Mouse (Mus musculus) midbrain, embryonic 13.5 days (tissue): Measurements from ENCODE around the gene Rps15. TPM values are rescaled to one million over a fixed set of nuclear protein-coding genes. Genes with fewer than 3 reads are reported as not detected.

Source experiments
- ATAC-seq: fragments of 200-750 bp; cut with Nextera tagmentation; 2 replicates; pipeline ENCODE4 v1.8.0; 2017; ENCODE audit warnings: mild to moderate bottlenecking, moderate TSS enrichment, moderate library complexity
- H3K27ac ChIP-seq: fragments of 300-500 bp; sonication (generic); 2 replicates; pipeline ENCODE4 v1.5.1; 2015; ENCODE audit warnings: inconsistent platforms, mild to moderate bottlenecking, moderate library complexity
- H3K27me3 ChIP-seq: fragments of 300-500 bp; sonication (generic); 2 replicates; pipeline ENCODE4 v1.6.1; 2015; ENCODE audit warnings: mild to moderate bottlenecking, inconsistent platforms
- H3K36me3 ChIP-seq: fragments of 300-500 bp; sonication (generic); 2 replicates; pipeline ENCODE4 v1.6.1; 2015; ENCODE audit warnings: mild to moderate bottlenecking, inconsistent platforms
- H3K4me1 ChIP-seq: fragments of 300-500 bp; sonication (generic); replicated peaks from 2 replicates; pipeline ENCODE4 v1.6.1; 2015; ENCODE audit warnings: inconsistent platforms
- H3K4me2 ChIP-seq: fragments of 300-500 bp; sonication (generic); replicated peaks from 2 replicates; pipeline ENCODE4 v1.6.1; 2015; ENCODE audit warnings: moderate library complexity, mild to moderate bottlenecking, inconsistent platforms
- H3K4me3 ChIP-seq: fragments of 300-500 bp; sonication (generic); replicated peaks from 2 replicates; pipeline ENCODE4 v1.5.1; 2015; ENCODE audit warnings: mild to moderate bottlenecking, inconsistent platforms
- H3K9ac ChIP-seq: fragments of 300-500 bp; sonication (generic); replicated peaks from 2 replicates; pipeline ENCODE4 v1.6.1; 2015; ENCODE audit warnings: mild to moderate bottlenecking, inconsistent platforms
- H3K9me3 ChIP-seq: fragments of 300-500 bp; sonication (generic); 2 replicates; pipeline ENCODE4 v1.6.1; 2016; ENCODE audit warnings: mild to moderate bottlenecking, inconsistent platforms
- WGBS: fragments of 180-500 bp; shearing (Covaris S2); methylation state at CpG from one replicate; pipeline ENCODE4 v1.1.7; 2015; 5-methylcytosine and 5-hydroxymethylcytosine counted together
- polyA plus RNA-seq: library from polyadenylated mRNA; unstranded; fragments of >200 nt; fragmentation: Nextera tagmentation; extraction: Ambion mirVana; gene quantifications from 2 replicates; pipeline ENCODE4 v1.2.1, GENCODE M21; 2015

The Rps15 gene
- polyA plus RNA-seq, 1 experiment from 2014 or later, result 631 TPM

DNA sequence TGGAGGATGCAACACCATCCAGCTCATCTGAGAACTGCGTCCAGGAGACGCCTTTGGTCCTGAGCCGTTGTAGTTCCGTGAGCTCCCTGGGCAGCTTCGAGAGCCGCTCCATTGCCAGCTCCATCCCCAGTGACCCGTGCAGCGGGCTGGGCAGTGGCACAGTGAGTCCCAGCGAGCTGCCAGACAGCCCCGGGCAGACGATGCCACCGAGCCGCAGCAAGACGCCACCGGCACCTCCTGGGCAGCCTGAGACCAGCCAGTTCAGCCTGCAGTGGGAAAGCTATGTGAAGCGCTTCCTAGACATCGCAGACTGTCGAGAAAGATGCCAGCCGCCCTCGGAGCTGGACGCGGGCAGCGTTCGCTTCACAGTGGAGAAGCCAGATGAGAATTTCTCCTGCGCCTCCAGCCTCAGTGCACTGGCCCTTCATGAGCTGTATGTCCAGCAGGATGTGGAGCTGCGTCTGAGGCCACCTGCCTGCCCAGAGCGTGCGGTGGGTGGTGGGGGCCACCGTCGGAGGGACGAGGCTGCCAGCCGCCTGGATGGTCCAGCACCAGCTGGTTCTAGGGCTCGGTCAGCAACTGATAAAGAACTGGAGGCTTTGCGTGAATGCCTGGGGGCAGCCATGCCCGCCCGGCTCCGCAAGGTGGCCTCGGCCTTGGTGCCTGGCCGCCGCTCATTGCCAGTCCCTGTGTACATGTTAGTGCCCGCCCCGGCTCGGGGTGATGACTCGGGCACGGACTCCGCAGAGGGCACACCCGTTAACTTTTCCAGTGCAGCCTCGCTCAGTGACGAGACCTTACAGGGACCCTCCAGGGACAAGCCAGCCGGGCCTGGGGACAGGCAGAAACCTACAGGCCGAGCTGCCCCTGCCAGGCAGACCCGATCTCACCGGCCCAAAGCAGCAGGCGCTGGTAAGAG is 20.6 kb downstream of the Rps15 start:
- Histone ChIP-seq H3K27ac (no peak overlapping the region), H3K36me3 (peaks cover 100% of the 10 kb centered on the region), H3K4me2 (no peak overlapping the region), H3K4me1 (peaks cover 56% of the 10 kb centered on the region), H3K9me3 (no peaks in the 10 kb centered on the region), H3K27me3 (no peaks in the 10 kb centered on the region), H3K4me3 (0 out of 2 replicates have a peak overlapping the region, but pooled peaks have one; percentile 1), H3K9ac (no peak overlapping the region)
- WGBS, result 78% methylated on average over 54 of the region's 54 CpGs
- no peak for ATAC-seq

DNA sequence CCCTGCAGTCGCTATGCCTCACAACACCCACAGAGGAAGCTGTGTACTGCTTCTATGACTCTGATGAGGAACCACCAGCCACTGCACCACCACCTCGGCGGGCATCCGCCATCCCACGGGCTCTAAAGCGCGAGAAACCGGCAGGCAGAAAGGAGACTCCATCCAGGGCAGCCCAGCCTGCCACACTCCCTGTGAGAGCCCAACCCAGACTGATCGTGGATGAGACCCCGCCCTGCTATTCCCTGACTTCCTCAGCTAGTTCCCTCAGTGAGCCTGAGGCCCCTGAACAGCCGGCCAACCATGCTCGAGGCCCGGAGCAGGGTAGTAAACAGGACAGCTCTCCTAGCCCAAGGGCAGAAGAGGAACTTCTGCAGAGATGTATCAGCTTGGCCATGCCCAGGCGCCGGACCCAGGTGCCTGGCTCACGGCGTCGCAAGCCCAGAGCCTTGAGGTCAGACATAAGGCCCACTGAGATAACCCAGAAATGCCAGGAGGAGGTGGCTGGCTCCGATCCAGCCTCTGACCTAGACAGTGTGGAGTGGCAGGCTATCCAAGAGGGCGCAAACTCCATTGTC is 21.5 kb downstream of the Rps15 start:
- WGBS, result 71% methylated on average over 20 of the region's 20 CpGs
- peaks cover 100% of the 10 kb centered on the region for H3K36me3 ChIP-seq
- no peaks in the 10 kb centered on the region for H3K27me3 ChIP-seq
- no peak overlapping the region for H3K27ac ChIP-seq
- H3K9me3 ChIP-seq, result no peaks in the 10 kb centered on the region
- peaks cover 57% of the 10 kb centered on the region for H3K4me1 ChIP-seq
- no peak overlapping the region for H3K4me2 ChIP-seq
- H3K4me3 ChIP-seq, result 0 out of 2 replicates have a peak overlapping the region, but pooled peaks have one; percentile 1
- no peak overlapping the region for H3K9ac ChIP-seq
- ATAC-seq, result no peak

DNA sequence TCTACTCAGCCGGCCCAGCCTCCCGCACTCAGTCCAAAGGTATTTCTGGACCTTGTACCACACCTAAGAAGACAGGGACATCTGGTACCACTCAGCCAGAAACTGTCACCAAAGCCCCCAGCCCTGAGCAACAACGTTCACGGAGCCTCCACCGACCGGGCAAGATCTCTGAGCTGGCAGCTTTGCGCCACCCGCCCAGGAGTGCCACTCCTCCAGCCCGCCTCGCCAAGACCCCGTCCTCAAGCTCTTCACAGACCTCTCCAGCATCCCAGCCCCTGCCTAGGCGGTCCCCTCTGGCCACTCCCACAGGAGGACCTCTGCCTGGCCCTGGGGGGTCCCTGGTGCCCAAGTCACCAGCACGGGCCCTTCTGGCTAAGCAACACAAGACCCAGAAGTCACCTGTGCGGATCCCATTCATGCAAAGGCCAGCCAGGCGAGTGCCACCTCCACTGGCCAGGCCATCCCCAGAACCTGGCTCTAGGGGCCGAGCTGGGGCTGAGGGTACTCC is 22.3 kb downstream of the Rps15 start:
- Histone ChIP-seq H3K27me3 (no peaks in the 10 kb centered on the region), H3K36me3 (peaks cover 98% of the 10 kb centered on the region), H3K4me1 (peaks cover 66% of the 10 kb centered on the region), H3K9ac (no peak overlapping the region), H3K4me2 (no peak overlapping the region), H3K9me3 (no peaks in the 10 kb centered on the region), H3K4me3 (no peak overlapping the region), H3K27ac (no peak overlapping the region)
- WGBS, result 63% methylated on average over 16 of the region's 16 CpGs
- no peak for ATAC-seq

DNA sequence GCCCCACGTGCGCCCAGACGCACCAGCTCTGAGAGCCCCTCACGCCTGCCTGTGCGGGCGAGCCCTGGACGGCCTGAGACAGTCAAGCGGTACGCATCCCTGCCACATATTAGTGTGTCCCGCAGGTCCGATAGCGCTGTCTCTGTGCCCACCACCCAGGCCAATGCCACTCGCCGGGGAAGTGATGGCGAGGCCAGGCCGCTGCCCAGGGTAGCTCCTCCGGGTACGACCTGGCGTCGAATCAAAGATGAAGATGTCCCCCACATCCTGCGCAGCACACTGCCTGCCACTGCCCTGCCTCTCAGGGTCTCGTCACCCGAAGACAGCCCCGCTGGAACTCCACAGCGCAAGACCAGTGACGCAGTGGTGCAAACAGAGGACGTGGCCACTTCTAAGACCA is 23.1 kb downstream of the Rps15 start:
- H3K36me3 ChIP-seq, result peaks cover 90% of the 10 kb centered on the region
- WGBS, result 53% methylated on average over 27 of the region's 27 CpGs
- ATAC-seq, result no peak
- peaks cover 71% of the 10 kb centered on the region for H3K4me1 ChIP-seq
- no peaks in the 10 kb centered on the region for H3K9me3 ChIP-seq
- no peak overlapping the region for H3K4me3 ChIP-seq
- peak overlapping the region; percentile 19; the same call in 1 of the 2 replicates for H3K9ac ChIP-seq
- no peaks in the 10 kb centered on the region for H3K27me3 ChIP-seq
- H3K27ac ChIP-seq, result 0 out of 2 replicates have a peak overlapping the region, but pooled peaks have one; percentile 5
- no peak overlapping the region; the same call in 1 of the 2 replicates for H3K4me2 ChIP-seq

DNA sequence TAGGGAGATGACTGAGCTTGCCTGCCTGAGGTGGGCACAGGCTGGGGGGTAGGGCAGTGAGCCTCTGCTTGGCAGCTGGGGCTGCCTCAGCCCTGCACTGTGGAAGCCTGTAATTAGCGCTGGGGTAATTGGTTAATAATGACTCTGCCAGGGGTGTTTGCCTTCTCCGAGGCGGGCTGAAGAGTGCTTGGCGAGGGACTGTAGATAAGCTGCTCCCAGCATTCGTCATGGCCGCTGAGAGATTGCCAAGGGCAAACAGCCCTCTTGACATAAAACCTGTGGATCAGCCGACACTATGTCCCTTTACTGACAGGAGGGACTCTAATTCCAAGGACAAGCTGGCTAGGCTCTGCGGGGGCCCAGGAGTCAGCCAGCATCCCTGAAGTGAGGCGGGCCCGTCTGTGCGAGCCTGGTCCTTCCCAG is 24.1 kb downstream of the Rps15 start:
- H3K4me3 ChIP-seq, result no peak overlapping the region
- peaks cover 80% of the 10 kb centered on the region for H3K36me3 ChIP-seq
- 0 out of 2 replicates have a peak overlapping the region, but pooled peaks have one; percentile 39 for H3K27ac ChIP-seq
- WGBS, result 43% methylated on average over 11 of the region's 11 CpGs
- peaks cover 71% of the 10 kb centered on the region for H3K4me1 ChIP-seq
- H3K4me2 ChIP-seq, result no peak overlapping the region
- H3K9me3 ChIP-seq, result no peaks in the 10 kb centered on the region
- H3K9ac ChIP-seq, result 0 out of 2 replicates have a peak overlapping the region, but pooled peaks have one; percentile 19
- peak; percentile 19; the same call in 1 of the 2 replicates for ATAC-seq
- H3K27me3 ChIP-seq, result no peaks in the 10 kb centered on the region

DNA sequence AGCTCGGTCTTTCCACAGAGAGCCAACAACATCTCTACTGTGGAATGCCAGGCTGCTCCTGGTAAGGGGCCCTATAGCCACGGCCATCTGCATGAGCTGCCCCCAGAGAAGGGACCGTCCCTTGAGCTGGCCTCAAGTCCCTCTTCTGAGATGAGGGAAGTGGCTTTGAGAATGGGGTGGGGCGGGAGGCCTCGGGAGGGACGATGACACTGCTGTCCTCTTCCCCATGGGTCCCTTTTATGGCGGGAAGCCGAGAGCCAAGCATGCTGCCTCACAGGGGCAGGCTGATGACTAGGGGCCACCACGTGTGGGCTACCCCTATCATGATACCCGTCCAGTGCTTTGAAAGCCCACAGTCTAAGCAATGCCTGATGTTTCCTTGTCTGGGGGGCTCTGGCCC is 24.8 kb downstream of the Rps15 start:
- Histone ChIP-seq H3K4me1 (peaks cover 67% of the 10 kb centered on the region), H3K9me3 (no peaks in the 10 kb centered on the region), H3K4me2 (no peak overlapping the region), H3K36me3 (peaks cover 73% of the 10 kb centered on the region), H3K4me3 (no peak overlapping the region), H3K27ac (no peak overlapping the region), H3K27me3 (no peaks in the 10 kb centered on the region), H3K9ac (no peak overlapping the region)
- no peak for ATAC-seq
- WGBS, result 73% methylated on average over 10 of the region's 10 CpGs

DNA sequence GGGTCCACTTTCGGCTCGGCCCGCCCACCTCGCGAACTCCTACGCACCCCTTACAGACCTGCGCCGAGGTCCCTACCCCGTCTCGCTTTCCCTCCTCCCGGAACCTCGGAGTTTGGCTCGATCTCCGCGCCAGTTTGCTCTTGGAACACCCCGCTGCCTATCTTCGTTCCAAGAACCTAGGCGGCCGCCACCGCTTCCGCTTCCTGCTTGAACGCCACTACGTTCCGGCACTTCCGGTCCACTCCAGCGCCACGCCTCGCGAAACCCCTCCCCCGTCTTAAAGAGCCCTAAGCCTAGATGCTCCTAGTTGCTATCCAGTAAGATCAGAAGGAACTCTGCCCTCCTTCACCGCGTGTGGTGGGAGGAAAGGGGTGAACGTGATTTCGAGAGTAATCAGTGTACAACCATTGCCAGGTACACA is 28.1 kb downstream of the Rps15 start, which contains the start of gene 2310011J03Rik:
Gene 2310011J03Rik, minus strand, starts transcription at position 198 of the 421 bp plus-strand sequence.
- H3K36me3 ChIP-seq, result peaks cover 40% of the 10 kb centered on the region
- H3K27ac ChIP-seq, result peak within 1 kb of the TSS; percentile 30; the same call in 1 of the 2 replicates
- peak within 1 kb of the TSS; percentile 99 for H3K4me2 ChIP-seq
- H3K9ac ChIP-seq, result peak within 1 kb of the TSS; percentile 80
- H3K4me1 ChIP-seq, result peaks cover 51% of the 10 kb centered on the region
- ATAC-seq, result peak; percentile 72
- 1% methylated on average over 34 of the region's 34 CpGs for WGBS
- H3K4me3 ChIP-seq, result peak within 1 kb of the TSS; percentile 78
- H3K9me3 ChIP-seq, result no peaks in the 10 kb centered on the region
- peaks cover 13% of the 10 kb centered on the region; the same call in 1 of the 2 replicates for H3K27me3 ChIP-seq

DNA sequence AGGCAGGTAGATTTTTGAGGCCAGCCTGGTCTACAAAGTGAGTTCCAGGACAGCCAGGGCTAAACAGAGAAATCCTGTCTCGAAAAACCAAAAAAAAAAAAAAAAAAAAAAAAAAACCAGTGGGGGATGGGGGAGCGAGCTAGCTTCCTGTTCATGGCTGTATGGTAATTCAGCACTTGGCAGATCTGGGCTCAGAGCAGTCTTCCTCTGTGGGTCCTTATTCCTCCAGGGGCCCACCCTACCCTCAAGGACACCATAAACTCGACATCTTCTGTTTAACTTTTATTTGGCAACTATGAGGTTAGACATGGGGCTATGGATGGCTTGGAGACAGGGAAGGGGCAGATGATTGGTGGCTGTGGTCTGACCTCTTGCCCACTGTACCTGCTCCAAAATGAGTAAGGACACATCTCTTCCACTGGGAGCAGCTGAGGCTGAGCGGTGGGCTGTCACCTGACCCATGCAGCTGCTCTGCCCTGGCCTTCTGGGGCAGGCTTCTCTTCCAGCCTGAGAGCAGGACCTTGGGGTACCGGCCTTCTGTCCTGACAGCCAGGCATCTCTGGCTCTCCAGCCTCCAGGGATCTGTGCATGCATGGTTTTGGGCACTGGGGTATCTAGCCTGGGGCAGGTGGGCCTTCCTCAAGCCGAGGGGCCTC is 28.9 kb downstream of the Rps15 start:
- peaks cover 19% of the 10 kb centered on the region; the same call in 1 of the 2 replicates for H3K27me3 ChIP-seq
- H3K27ac ChIP-seq, result no peak overlapping the region
- H3K36me3 ChIP-seq, result peaks cover 32% of the 10 kb centered on the region
- ATAC-seq, result no peak
- H3K4me1 ChIP-seq, result peaks cover 43% of the 10 kb centered on the region
- no peak overlapping the region for H3K4me3 ChIP-seq
- no peak overlapping the region for H3K9ac ChIP-seq
- 75% methylated on average over 6 of the region's 6 CpGs for WGBS
- H3K9me3 ChIP-seq, result no peaks in the 10 kb centered on the region
- no peak overlapping the region for H3K4me2 ChIP-seq

DNA sequence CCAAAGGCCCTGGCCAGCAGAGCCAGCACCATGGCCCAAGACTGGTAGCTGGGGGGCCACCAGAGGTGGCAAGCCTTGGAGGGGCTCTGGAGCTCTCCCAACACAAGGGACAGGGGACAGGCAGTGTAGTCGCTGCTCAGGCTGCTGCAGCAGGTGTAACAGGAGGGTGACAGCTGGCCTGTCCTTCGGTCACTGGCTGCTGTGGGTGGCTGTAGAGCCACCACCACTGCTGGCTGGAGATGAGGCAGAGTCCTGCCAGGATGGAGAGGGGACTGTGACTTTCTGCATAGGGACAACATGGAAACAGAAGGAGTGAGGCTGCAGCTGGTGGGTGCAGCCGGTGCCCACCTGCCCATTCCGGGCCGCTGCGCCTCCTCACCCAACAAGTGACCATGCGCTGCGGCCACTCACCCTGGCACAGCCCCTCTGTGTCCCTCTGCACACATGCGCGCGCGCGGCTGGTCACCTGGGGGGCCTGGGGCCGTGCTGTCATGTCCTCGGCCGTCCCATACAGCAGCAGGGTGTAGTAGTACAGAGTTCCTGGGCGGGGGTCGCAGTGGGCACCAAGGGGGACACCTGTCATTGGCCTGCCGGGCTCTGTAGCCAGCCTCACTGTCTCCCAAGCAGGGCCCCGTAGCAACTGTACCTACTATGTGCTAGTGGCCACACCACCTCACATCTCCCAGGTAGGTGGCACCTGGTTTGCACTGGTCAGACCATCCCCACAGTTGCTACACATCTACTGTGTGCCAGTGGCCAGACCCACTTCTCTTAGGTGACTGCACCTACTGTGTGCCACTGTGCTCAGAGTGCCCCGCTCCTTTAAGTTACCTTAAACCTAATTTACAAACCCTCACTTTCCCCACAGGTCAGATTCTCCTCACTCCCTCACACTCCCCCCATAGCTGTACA is 29.7 kb downstream of the Rps15 start:
- H3K4me2 ChIP-seq, result peak overlapping the region; percentile 80; the same call in 1 of the 2 replicates
- no peak for ATAC-seq

DNA sequence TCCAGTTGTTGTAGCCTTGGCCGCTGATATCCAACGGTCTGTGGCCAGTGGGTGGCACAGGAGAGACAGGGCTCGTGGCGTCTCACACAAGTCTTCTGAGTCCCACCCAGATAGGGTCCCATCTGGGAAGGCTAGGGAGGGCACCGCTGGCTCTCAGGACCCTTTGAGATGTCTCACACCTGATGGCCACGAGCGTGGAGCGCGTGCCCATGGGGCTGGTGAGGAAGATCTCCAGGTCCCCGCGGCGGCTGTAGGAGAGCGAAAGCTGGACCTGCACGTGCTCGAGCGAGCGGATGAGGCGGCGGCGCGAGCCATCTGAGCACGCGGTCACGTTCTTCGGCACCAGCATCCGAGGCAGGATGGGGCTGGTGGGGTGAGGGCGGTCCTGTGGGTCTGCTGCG is 30.6 kb downstream of the Rps15 start:
- ATAC-seq, result no peak
- Histone ChIP-seq H3K4me2 (peak overlapping the region; percentile 80), H3K27me3 (peaks cover 19% of the 10 kb centered on the region; the same call in 1 of the 2 replicates), H3K4me1 (peaks cover 30% of the 10 kb centered on the region), H3K9ac (peak overlapping the region; percentile 61), H3K9me3 (no peaks in the 10 kb centered on the region), H3K4me3 (peak overlapping the region; percentile 45), H3K36me3 (peaks cover 15% of the 10 kb centered on the region), H3K27ac (no peak overlapping the region)
- WGBS, result 5% methylated on average over 28 of the region's 28 CpGs

More for the DNA sequence above, 29.7 kb downstream of the Rps15 start:
- Histone ChIP-seq H3K27me3 (peaks cover 19% of the 10 kb centered on the region; the same call in 1 of the 2 replicates), H3K4me1 (peaks cover 36% of the 10 kb centered on the region), H3K27ac (no peak overlapping the region), H3K36me3 (peaks cover 24% of the 10 kb centered on the region), H3K9me3 (no peaks in the 10 kb centered on the region), H3K9ac (no peak overlapping the region), H3K4me3 (peak overlapping the region; percentile 45; the same call in 1 of the 2 replicates)
- 94% methylated on average over 21 of the region's 21 CpGs for WGBS
